Mouse (Mus musculus) MN1 (cell line): ENCODE measurements around the gene 4930595D18Rik.

ENCODE experiments used
- DNase-seq: peaks from one replicate; pipeline ENCODE4 v3.0.0-alpha.2; 2016; ENCODE audit warnings: low spot score

4930595D18Rik gene

DNA sequence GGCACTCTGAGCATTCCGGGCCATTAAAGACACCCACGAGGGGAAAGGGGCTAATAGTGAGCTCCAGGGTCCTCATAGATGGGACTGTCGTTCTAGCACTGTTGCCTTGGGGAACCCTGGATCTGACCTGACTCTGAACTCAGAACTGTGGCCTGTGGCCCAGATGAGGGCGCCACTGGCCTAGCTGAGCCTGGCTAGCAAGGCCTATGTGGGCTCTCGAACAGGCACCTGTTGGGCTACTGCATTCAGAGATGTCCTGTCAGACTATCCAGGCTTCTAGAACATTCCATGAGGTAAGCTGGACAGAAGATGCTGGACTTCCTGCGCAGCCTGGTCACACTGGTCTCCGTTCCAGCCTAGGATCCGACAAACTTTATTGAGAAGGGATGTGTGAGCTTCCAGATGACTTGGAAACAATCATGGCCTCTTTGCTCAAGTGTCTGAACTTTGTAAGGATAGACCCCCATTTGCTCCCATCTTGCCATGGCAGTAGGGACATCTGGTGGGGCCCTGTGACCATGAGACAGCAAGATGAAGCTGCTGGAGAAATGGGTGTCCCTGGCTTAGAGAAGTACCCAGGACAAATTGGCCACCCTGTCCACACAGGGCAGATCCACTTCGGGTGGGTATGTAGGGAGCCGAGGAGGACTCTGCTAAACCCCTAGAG lies 19.0 kb downstream of the 4930595D18Rik start:
- DNase-seq = peak; percentile 61

DNA sequence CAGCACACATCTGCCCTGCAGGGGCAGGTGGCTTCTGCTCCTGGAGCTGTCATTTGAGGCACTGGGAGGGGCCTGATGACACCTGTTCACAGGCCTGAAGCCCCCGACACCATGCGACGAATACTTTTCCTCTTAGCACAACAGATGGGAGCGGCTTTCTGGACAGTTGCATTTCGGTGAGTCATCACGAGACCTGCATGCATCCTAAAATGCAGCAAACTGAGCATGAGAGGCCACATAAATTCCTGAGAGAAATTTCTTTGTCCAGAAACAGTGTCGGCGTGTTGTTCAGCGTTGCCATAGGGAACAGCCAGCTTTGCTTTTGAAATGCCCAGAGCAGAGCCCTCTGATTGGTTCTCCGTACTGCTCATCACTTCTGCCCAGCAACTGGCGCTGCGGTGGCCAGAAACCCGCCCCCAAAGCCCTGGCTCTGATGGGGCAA lies 20.0 kb downstream of the 4930595D18Rik start:
- DNase-seq = peak; percentile 89

- DNase-seq = peak; percentile 70
These were observed 21.8 kb downstream of the 4930595D18Rik start for GRCm38 (mm10) chr12:111162312-111163061.

GRCm38 (mm10) chr12:111161943-111162311 lies 22.4 kb downstream of the 4930595D18Rik start:
- no peak for DNase-seq

- DNase-seq = no peak
These were observed 23.4 kb downstream of the 4930595D18Rik start for GRCm38 (mm10) chr12:111160871-111161270.

GRCm38 (mm10) chr12:111159659-111160428 lies 24.4 kb downstream of the 4930595D18Rik start:
- DNase-seq = no peak

DNA sequence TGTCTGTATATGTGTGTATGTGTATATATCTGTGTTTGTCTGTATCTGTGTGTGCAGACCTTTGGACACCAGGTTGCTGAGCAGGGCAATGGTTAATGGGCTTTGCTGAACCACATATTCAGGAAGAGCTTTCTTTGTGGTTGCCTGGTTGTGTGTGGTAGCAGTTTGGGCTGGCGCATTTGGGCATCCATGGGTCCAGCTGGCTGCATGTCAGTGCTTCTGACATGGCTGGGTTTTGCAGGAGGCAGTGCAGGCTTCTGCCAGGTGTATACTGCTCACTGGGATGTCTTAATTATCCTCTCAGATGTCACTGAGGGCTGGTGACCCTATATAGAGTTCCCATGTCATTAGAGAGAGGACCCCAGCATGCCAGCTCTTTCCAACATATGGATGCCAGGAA lies 28.5 kb downstream of the 4930595D18Rik start:
- DNase-seq = no peak

DNA sequence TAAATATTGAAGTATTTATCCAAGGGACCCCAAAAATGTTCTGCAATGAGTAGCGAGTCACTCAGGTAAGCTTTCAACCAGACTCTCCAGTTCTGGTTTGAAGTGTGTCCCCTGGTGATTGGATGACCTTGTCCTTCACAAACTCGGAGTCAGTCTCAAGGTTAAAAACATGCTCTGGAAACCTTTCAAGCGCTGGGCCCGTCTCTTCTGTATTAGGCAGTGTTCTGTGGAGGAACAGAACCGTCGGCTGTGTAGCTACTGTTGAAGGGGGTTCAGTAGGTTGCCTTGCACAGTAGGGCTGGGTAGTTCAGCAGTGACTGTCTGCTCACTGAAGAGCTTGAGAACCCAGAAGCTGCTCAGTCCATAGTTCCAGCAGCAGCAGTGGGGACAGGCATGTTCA lies 29.6 kb downstream of the 4930595D18Rik start:
- DNase-seq = no peak

- DNase-seq = no peak
These were observed 30.3 kb downstream of the 4930595D18Rik start for GRCm38 (mm10) chr12:111153946-111154345.

DNA sequence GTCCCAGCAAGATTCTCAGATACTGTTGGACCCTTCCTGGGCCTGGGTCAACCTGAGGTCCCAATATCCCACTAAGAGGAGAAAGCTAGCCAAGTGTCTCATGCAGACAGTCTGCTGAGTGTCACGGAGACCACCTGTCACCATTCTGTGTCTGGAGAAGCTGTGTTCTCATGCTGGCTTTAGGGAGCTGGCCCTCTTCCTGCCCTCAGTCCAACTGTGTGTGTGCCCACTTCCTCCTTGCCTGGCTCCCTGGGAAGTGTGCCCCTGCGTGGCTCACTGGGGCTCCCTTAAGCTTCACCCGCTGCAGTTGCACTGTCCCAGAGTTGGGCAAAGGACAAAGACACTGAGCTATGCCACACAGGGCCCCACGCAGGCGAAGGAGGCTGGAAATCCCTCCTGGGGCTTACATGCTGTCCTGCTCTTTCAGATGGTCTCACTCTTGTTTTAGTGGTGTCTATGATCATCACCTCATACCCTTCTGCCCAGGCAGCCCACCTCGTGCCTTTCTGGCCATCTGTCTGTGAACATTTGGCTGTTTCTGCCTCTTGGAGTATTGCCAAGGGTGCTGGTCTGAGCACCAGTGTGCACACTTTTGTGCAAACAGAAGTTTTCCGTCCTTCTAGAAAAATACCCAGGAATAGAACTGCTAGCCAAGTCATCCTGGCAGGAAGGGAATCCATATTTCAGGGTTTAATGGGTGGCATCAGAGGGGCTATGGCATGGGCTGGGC lies 31.1 kb downstream of the 4930595D18Rik start:
- DNase-seq = no peak

GRCm38 (mm10) chr12:111152579-111152978 lies 31.7 kb downstream of the 4930595D18Rik start:
- DNase-seq = no peak

DNA sequence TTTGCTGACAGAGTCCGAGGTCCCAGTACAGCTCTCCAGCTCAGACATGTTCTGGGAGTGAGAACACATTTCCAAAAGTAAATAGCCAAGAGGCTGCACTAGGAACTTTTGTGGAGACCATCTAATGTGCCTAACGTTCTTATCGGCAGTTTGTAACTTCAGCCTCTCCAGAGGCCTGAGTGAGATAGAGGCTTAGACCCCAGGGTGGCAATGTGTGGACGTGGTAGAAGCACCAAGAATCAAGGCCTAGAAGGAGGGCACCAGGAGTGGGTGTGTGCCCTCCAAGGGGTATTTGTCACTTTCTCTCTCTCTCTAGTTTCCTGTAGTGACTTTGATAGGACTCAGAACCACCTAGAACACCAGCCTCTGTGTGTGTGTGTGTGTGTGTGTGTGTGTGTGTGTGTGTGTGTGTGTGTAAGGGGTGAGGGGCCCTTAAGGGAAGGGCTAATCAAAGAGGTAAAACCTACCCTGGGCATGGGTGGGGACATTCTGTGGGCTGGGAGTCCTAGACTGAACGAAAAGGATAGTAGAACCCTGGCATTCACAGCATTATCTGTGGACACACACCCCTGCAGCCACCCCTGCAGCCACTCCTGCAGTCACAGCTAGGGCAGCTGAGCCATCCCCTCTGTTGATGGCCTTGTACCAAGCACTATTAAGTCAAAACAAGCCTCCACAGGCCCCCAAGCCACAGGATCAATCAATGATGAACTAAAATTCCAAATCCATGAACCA lies 32.7 kb downstream of the 4930595D18Rik start:
- DNase-seq = no peak

DNA sequence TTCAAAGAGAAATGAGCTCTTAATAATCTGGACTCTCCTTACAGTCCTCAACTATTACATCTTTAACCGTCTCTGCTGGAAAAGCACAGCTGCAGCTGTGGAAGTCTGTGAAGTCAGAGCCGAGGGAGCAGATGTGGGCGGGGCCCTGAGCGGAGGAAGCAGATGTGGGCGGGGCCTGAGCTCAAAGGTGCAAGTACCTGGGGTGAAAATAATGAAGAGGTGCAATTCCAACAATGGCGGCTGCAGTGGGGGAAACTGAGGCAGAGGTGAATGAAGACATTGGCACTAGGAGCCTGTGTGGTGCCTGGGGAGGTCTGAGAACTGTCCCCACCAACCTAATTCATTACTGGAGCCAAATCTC lies 34.1 kb downstream of the 4930595D18Rik start:
- no peak for DNase-seq

GRCm38 (mm10) chr12:111149495-111150235 lies 34.6 kb downstream of the 4930595D18Rik start:
- DNase-seq = no peak

DNA sequence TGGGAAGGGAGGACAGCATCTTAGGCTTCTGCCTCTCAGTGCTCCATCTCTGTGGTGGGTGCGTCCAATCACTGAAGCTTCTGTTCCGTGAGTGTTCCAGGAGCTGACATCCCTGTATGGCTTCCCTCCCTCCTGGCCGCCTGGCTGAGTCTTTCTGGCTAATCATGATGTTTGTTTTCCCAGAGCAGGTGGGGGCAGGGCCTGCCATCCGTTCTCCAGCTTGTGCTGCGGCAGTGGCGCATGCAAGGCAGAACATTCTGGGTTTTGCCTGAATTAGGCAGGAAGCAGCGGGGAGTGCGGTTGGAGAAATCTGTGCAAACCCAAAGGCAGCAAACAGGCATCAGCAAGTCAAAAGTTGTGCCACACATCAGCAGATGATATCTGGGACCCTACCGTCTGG lies 39.0 kb downstream of the 4930595D18Rik start:
- DNase-seq = no peak

DNA sequence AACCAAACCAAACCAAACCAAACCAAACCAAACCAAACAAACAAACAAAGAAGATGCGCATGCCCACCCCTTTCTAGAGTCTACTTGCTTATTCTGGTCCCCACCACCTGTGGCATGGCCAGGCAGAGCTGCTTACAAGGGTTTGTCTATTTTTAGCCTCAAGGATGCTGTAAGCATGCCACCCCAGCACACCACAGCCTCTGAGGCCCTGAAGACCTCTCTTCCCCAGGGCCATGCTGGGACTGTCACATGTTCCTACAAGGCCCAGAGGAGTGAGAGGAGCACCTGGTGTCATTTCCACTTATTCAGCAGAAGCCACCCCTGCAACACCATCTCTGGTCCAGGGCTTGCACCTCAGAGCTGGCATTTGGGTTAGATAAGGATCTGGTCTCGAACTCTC lies 39.7 kb downstream of the 4930595D18Rik start:
- DNase-seq = no peak

- no peak for DNase-seq
These were observed 40.7 kb downstream of the 4930595D18Rik start for GRCm38 (mm10) chr12:111143509-111144063.

DNA sequence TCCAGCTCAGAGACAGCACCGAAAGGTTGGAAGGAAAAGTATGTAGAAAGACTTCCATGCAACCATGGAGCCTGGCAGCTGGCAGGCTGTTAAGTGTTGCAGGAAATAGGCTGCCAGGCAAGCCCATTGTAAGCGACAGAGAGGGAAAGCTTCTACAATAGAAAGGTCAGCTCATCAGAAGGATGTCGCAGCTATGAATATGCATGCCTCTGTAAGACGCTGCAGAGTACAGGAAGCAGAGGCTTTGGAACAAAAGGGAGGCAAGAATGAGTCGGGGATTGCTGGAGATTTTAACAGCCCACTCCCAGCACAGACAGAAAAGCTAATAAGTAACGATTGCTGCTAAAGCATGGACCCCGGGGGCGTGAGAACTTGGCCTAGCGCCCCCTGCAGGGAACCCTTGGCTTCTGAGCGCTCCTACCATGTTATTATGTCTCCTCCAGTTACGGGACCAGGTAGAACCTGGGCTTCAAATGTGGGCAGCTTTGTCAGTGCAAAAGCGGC lies 41.2 kb downstream of the 4930595D18Rik start:
- no peak for DNase-seq

GRCm38 (mm10) chr12:111137079-111137478 lies 47.2 kb downstream of the 4930595D18Rik start:
- no peak for DNase-seq

GRCm38 (mm10) chr12:111135953-111136352 lies 48.3 kb downstream of the 4930595D18Rik start:
- DNase-seq = no peak
